Mouse (Mus musculus) kidney, adult 2 months (tissue): ENCODE measurements around the gene Mc1r.

Source experiments
- CTCF ChIP-seq: fragments of 200-500 bp; conservative IDR thresholded peaks from 2 replicates; pipeline ENCODE4 v1.5.1; 2011; ENCODE audit warnings: low read depth, mild to moderate bottlenecking, control low read depth, low read length, moderate library complexity, mixed read lengths; ENCODE audit not compliant: insufficient read depth, insufficient read length
- POLR2A ChIP-seq: fragments of 200-500 bp; IDR thresholded peaks from one replicate; pipeline ENCODE4 v1.6.1; 2011; ENCODE audit warnings: low read depth, low read length, control low read depth

- no peak for TF ChIP-seq CTCF
- TF ChIP-seq POLR2A, result no peak
Observed at GRCm38 (mm10) chr8:123421325-123421724, 14.4 kb downstream of the Mc1r start.
